Mouse (Mus musculus) left cerebral cortex, adult 2 months (tissue): ENCODE results near the gene Edem2. TPM values are rescaled to one million over a fixed set of nuclear protein-coding genes. Genes with fewer than 3 reads are reported as not detected.
"Not testable (repeated sequence)": the region's sequence is repeated elsewhere in the genome, so short reads cannot be mapped to it uniquely, and the experiment has no call there.

ENCODE experiments used
- DNase-seq, 2 experiments: peaks; one replicate each; pipeline ENCODE4 v3.0.0; 2021 to 2022; ENCODE audit warnings: low spot score in 2 of 2, mixed read lengths in 1 of 2; ENCODE audit errors: extremely low spot score in 1 of 2
- H3K27ac ChIP-seq: fragments of 200-600 bp; 2 replicates; pipeline ENCODE4 v1.8.1; 2022
- H3K4me3 ChIP-seq: fragments of 200-600 bp; 2 replicates; pipeline ENCODE4 v1.8.1; 2022
- CTCF ChIP-seq: fragments of 200-600 bp; IDR thresholded peaks from 2 replicates; pipeline ENCODE4 v1.8.1; 2022; ENCODE audit warnings: antibody characterized with exemption, mild to moderate bottlenecking, moderate library complexity
- intact Hi-C: fragments of 180-260 bp; cut with DNase I; formaldehyde crosslinking; loops from one replicate; pipeline ENCODE4 v1.15.1; 2025
- total RNA-seq, 2 experiments: library from RNA; stranded (reverse); gene quantifications; 2 replicates each; pipeline ENCODE4 v1.2.3; 2021

Gene Edem2
- total RNA-seq, 2 experiments from 2014 or later, result 18.7 to 19.2 TPM

DNA sequence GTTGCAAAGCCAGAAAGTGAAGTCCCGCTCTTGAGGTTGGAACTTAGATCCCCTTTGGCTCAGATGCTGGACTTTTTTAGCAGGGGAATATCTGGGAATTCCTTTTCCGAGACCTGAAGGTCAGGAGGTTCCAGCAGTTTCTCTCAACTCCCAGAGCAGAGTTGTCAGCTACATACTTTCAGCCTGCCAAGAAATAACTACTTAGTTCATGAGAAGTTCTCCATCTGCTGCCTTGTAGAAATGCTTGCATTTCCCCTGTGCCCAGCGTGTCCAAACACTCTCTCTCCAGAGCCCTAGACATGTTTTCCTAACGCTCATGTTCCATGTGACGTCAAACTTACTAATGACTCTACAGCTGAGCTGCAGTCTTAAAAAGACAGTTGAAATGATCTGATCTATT is 5.8 kb upstream of the Edem2 start:
- Histone ChIP-seq H3K4me3 (no peak overlapping the region), H3K27ac (no peak overlapping the region)
- no peak for TF ChIP-seq CTCF
- intact Hi-C loops, result no loop called here
- no peak for DNase-seq

DNA sequence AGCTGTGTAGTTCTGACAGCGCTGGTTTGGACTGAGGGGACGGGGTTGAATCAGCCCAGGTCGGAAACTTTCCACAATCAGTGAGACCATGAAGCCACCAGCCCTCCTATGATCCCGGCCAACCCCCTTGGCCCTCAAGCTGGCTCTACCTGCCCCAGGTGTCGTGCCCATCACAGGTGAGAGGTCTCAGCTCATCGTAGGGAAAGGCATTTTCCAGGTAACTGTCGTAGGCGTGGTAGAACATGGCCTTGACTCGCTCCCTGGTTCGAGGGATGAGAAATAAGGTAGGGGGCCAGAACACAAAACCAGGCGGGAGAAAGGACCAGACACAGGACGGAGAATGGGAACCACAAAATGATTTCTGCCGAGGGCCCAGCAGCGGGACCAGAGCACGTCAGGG is 533 bp downstream of the Edem2 start:
- TF ChIP-seq CTCF, result no peak
- no peak for DNase-seq
- Histone ChIP-seq H3K27ac (peak overlapping the region; percentile 63), H3K4me3 (peak overlapping the region; percentile 98)
- intact Hi-C loops, result loop anchor here (1.0 to 5.0 kb wide), 3 partner anchors 32 to 56 kb away; partner anchors contain the start of gene Trpc4ap

GRCm38 (mm10) chr2:155727764-155728395 is 1.4 kb downstream of the Edem2 start:
- Histone ChIP-seq H3K27ac (no peak overlapping the region), H3K4me3 (no peak overlapping the region)
- no peak for DNase-seq
- intact Hi-C loops, result loop anchor here (2.0 to 5.0 kb wide), 2 partner anchors 31 to 56 kb away; no protein-coding TSS in a partner anchor
- TF ChIP-seq CTCF, result no peak

GRCm38 (mm10) chr2:155726302-155726701 is 3.0 kb downstream of the Edem2 start:
- intact Hi-C loops, result loop anchor here (5.0 kb wide), 1 partner anchor 54 kb away; no protein-coding TSS in a partner anchor

GRCm38 (mm10) chr2:155724526-155724925 is 4.7 kb downstream of the Edem2 start:
- Histone ChIP-seq H3K27ac (no peak overlapping the region), H3K4me3 (no peak overlapping the region)
- TF ChIP-seq CTCF, result no peak
- intact Hi-C loops, result no loop called here
- no peak for DNase-seq

More at GRCm38 (mm10) chr2:155726302-155726701, 3.0 kb downstream of the Edem2 start:
- Histone ChIP-seq H3K4me3 (no peak overlapping the region), H3K27ac (no peak overlapping the region)
- DNase-seq, result no peak
- no peak for TF ChIP-seq CTCF

- H3K27ac ChIP-seq, result no peak overlapping the region
These were observed 5.2 kb downstream of the Edem2 start for GRCm38 (mm10) chr2:155724036-155724435.

DNA sequence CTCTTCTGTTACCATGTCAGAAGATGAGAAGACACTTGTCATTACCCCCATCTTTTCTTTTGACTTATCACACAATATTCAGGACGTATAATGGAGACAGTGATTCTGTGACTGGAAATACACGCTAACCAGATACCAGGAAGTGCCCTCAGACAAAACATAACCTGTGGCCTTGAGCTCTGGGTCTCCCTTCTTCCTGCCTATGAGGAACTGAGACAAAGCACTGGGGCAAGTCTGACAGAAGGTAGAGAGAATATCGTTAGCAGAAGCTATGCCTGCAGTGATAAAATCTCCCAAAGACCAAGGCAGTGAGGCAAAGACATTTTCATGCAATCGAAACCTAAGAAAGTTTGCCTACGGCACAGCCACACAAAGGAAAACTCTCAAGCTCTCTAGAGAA is 8.7 kb downstream of the Edem2 start:
- no peak for TF ChIP-seq CTCF
- Histone ChIP-seq H3K27ac (no peak overlapping the region), H3K4me3 (no peak overlapping the region)
- DNase-seq, result no peak
- intact Hi-C loops, result no loop called here

More at GRCm38 (mm10) chr2:155724036-155724435, 5.2 kb downstream of the Edem2 start:
- TF ChIP-seq CTCF, result no peak
- intact Hi-C loops, result no loop called here
- H3K4me3 ChIP-seq, result no peak overlapping the region
- no peak for DNase-seq

- H3K27ac ChIP-seq, result no peak overlapping the region
These were observed 11.9 kb downstream of the Edem2 start for GRCm38 (mm10) chr2:155717082-155717990.

GRCm38 (mm10) chr2:155710557-155710956 is 18.7 kb downstream of the Edem2 start:
- H3K27ac ChIP-seq, result no peak overlapping the region
- no peak overlapping the region for H3K4me3 ChIP-seq
- DNase-seq, result no peak
- intact Hi-C loops, result no loop called here
- no peak for TF ChIP-seq CTCF

More at GRCm38 (mm10) chr2:155717082-155717990, 11.9 kb downstream of the Edem2 start:
- H3K4me3 ChIP-seq, result no peak overlapping the region
- intact Hi-C loops, result no loop called here
- no peak for DNase-seq
- no peak for TF ChIP-seq CTCF

GRCm38 (mm10) chr2:155707251-155707650 is 22.0 kb downstream of the Edem2 start:
- peak in 1 of 2 experiments; percentile 26 for DNase-seq
- no peak overlapping the region for H3K4me3 ChIP-seq
- no peak overlapping the region for H3K27ac ChIP-seq
- intact Hi-C loops, result no loop called here
- TF ChIP-seq CTCF, result no peak

DNA sequence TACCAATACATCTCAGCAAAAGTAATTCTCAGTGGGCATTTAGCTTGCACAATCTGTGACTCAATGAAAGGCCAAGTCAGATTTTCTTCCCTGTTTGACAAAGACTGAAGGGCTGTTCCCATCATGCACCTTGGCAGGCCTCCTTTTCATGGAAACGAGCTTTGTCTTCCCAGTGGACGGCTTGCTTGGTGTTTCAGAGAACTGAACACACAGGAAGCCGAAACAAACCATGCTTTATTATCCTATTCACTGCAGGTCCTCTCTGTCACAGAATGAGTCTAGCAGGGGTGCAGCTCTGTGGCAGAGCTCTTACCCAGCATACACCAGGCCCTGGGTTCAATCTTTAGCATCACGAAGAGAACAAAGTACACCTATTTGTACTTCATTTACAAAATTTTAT is 25.6 kb downstream of the Edem2 start:
- no peak for DNase-seq
- no peak overlapping the region for H3K27ac ChIP-seq
- TF ChIP-seq CTCF, result no peak
- H3K4me3 ChIP-seq, result no peak overlapping the region
- intact Hi-C loops, result no loop called here

DNA sequence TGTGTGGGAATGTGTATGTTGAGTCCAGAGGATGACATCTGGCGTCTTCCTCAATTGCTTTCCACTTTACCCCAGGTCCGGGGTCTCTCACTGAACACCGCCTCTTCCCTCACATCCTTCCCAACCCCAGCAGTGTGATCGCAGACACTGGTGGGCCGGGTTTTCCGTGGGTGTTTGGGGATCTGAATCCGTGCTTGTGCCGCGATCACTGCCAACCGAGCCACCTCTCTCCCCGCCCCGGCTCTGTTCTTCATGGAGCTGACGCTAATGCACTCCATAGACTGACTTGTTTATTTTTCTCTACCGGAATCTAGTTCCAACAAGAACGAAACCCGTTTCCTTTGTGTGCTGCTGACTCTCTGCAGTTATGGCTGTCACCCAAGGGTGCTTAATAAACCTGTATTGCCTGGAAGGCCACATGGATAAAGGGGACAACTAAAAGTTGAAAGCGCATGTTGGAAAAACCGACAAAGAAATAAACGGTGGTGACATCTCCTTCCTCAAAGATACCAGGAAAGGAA is 27.8 kb downstream of the Edem2 start:
- intact Hi-C loops, result no loop called here
- no peak for DNase-seq
- no peak overlapping the region for H3K4me3 ChIP-seq
- no peak overlapping the region for H3K27ac ChIP-seq
- TF ChIP-seq CTCF, result no peak

DNA sequence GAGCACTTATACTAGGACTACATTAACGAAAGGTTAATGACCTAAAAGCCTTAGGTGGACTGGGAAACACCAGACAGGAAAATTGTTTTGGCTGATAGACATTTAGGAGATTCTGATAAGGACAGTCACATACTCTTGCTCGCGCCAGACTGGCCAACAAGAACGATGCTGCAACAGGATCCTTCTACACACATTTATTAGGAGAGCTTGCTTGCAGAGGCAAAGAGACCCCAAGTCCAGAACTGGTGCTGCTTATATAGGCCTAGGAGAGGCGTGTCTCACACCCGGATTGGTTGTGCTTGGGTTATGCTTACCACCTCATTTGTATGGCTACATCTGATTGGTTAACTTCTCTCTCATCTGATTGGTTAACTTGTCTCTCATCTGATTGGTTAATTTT is 30.8 kb downstream of the Edem2 start:
- H3K4me3 ChIP-seq, intact Hi-C loops, DNase-seq, H3K27ac ChIP-seq: not testable (repeated sequence)
